Mouse (Mus musculus) thymus, postnatal 36 days (tissue): Measurements from ENCODE around the gene Qrfp.

Experiments
- DNase-seq, 2 experiments: peaks; one replicate each; pipeline ENCODE4 v3.0.0; 2022; ENCODE audit warnings: mixed read lengths in 2 of 2

Qrfp gene

DNA sequence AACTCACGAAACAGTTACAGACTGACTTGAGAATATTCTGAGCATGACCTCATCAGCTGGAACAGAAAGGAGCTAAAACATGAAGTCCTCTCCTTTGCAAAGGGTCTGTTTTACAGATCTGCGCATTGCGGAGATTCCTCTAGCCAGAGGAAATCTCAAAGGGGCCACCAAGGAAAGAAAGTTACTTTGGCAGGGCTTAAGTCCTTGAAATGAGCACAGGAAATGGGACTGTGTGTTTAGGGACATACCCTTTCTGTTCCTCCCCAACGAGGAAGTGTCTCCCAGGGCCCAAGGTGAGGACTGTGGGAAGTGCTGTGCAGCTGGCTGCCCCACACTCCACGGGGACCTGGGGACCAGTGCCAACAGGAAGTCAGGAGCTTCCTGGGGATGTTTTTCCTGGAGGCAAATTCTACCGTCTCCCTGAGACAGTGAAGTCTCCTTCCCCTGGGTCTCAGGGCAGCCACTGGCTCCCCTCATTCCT, 40.7 kb downstream of the Qrfp start:
- DNase-seq, result no peak

GRCm38 (mm10) chr2:31769115-31769514, 41.3 kb downstream of the Qrfp start:
- no peak for DNase-seq

GRCm38 (mm10) chr2:31767815-31768214, 42.6 kb downstream of the Qrfp start:
- DNase-seq, result no peak

GRCm38 (mm10) chr2:31767104-31767503, 43.3 kb downstream of the Qrfp start:
- no peak for DNase-seq

DNA sequence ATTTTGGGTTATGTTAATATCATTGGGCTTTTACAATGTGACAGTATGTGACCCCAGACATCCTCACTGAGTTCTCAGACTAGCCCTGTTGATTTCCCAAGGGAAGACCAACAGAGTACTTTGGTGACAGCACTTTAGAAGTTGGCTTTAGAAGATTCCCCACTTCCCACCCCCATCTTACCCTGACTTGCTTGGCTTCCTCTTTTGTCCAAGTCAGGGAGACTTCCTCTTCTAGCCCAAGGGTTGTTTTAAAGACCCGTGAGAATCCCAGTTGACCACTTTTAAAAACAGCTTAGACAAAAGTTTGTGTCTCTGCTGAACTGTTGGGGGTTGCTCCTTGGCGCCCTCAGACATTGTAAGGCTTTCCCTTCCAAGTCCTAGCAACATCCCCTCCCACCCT, 47.1 kb downstream of the Qrfp start:
- no peak for DNase-seq

- DNase-seq, result no peak
Measured at GRCm38 (mm10) chr2:31762853-31763252, 47.5 kb downstream of the Qrfp start.

GRCm38 (mm10) chr2:31762155-31762554, 48.2 kb downstream of the Qrfp start:
- no peak for DNase-seq

- no peak for DNase-seq
Measured at GRCm38 (mm10) chr2:31761585-31761984, 48.8 kb downstream of the Qrfp start.

- DNase-seq, result peak in 1 of 2 experiments; percentile 6
Measured at GRCm38 (mm10) chr2:31761115-31761531, 49.3 kb downstream of the Qrfp start.

- peak in 1 of 2 experiments; percentile 8 for DNase-seq
Measured at GRCm38 (mm10) chr2:31760486-31760885, 49.9 kb downstream of the Qrfp start.

DNA sequence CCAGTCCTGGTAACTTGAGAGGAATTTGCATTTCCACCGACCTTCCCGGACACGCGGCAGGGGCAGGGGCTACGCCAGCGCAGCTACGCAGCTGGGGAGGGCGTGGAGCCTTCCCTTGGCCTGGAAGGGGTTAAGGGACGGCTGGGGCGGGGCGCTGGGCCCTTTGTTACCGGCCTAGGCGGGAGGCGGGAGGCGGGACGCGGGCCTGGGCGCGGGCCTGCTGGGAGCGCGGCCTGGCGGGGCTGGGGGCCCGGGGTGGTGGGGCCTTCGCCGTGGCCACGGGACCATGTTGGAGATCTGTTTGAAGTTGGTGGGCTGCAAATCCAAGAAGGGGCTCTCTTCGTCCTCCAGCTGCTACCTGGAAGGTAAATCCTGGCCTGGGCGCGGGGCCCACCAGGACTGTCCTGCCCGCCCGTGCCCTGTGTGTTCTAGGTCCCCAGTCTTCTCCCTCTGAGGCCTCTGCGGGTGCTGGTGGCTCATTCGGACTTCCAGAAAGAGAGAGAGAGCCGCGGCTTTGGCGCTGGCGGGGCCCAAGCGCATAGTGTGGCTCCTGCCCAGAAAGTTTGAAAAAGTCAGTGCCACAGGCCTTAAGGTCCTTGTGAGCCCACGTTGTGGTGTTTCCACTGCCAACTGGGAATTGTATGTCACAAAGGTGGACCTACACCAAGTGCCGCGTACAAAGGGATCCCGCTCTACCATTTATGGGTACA, 50.5 kb downstream of the Qrfp start:
- peak; percentile 82 to 87 for DNase-seq

DNA sequence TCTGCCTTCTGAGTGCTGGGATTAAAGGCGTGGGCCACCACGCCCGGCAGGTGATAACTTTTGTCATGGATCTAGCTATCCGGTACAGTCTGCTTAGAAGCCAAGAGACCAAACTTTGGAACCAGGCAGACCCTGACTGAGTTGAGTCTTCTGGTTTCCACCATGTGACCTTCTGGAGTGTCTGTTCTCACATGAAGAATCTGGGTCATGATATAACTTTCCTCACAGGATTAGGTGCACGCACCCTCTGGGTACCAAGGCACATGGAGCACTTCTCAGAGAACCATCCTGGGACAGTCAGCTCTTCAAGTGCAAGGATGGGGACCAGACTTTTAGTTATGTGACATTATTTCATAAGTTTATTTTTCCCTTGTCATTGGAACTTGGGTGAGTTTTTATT, 51.4 kb downstream of the Qrfp start:
- no peak for DNase-seq

DNA sequence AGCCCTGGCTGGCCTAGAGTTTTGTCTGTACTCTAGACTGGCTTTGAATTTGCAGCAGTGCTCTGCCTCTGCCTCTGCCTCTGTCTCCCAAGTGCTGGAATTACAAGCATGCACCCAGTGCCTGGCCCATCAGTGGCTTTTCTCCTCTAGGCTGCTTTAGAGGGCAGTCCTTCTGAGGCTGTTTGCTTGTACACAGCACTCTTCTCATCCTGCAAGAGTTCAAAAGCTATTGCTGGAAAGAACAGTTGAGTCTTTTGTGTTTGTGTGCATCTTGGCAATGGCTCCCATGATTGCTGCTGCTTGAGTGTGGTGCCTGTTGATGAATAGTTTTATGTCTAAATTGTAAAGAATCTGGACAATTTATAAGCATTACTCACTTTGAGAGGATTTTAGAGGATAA, 52.9 kb downstream of the Qrfp start:
- DNase-seq, result no peak
